Mouse (Mus musculus) midbrain, embryonic 11.5 days (tissue): ENCODE data around the gene Hist1h1d. TPM values are rescaled to one million over a fixed set of nuclear protein-coding genes. Genes with fewer than 3 reads are reported as not detected.
"Not testable (repeated sequence)": the region's sequence is repeated elsewhere in the genome, so short reads cannot be mapped to it uniquely, and the experiment has no call there.

Experiments used
- ATAC-seq: fragments of 200-750 bp; cut with Nextera tagmentation; 2 replicates; pipeline ENCODE4 v1.8.0; 2017; ENCODE audit warnings: moderate TSS enrichment, moderate library complexity; ENCODE audit not compliant: low FRiP score
- DNase-seq: peaks from one replicate; pipeline ENCODE4 v3.0.0; 2015; ENCODE audit warnings: low spot score; ENCODE audit errors: missing footprints
- H3K27ac ChIP-seq: fragments of 300-500 bp; sonication (generic); 2 replicates; pipeline ENCODE4 v1.5.1; 2014; ENCODE audit warnings: low read depth, low read length
- H3K27me3 ChIP-seq: fragments of 300-500 bp; sonication (generic); 2 replicates; pipeline ENCODE4 v1.6.1; 2014; ENCODE audit warnings: mild to moderate bottlenecking, low read length, moderate library complexity, mixed read lengths; ENCODE audit not compliant: control insufficient read depth, insufficient read depth
- H3K36me3 ChIP-seq: fragments of 300-500 bp; sonication (generic); 2 replicates; pipeline ENCODE4 v1.6.1; 2014; ENCODE audit warnings: mild to moderate bottlenecking, low read length, moderate library complexity, mixed read lengths; ENCODE audit not compliant: control insufficient read depth, insufficient read depth
- H3K4me1 ChIP-seq: fragments of 300-500 bp; sonication (generic); 2 replicates; pipeline ENCODE4 v1.6.1; 2014; ENCODE audit warnings: low read length; ENCODE audit not compliant: control insufficient read depth, insufficient read depth
- H3K4me2 ChIP-seq: fragments of 300-500 bp; sonication (generic); 2 replicates; pipeline ENCODE4 v1.6.1; 2014; ENCODE audit warnings: mild to moderate bottlenecking, moderate library complexity
- H3K4me3 ChIP-seq: fragments of 300-500 bp; sonication (generic); 2 replicates; pipeline ENCODE4 v1.5.1; 2014; ENCODE audit warnings: low read depth, low read length
- H3K9ac ChIP-seq: fragments of 300-500 bp; sonication (generic); 2 replicates; pipeline ENCODE4 v1.6.1; 2014; ENCODE audit warnings: low read length
- H3K9me3 ChIP-seq: fragments of 300-500 bp; sonication (generic); 2 replicates; pipeline ENCODE4 v1.6.1; 2016; ENCODE audit warnings: low read length; ENCODE audit not compliant: control insufficient read depth
- WGBS: fragments of 180-500 bp; shearing (Covaris S2); extraction: QIAGEN DNeasy Blood & Tissue Kit; methylation state at CpG from one replicate; pipeline ENCODE4 v1.1.7; 2014; 5-methylcytosine and 5-hydroxymethylcytosine counted together
- polyA plus RNA-seq: library from polyadenylated mRNA; unstranded; fragments of >200 nt; fragmentation: Nextera tagmentation; extraction: Ambion mirVana; gene quantifications from 2 replicates; pipeline ENCODE4 v1.2.1, GENCODE M21; 2014

Gene Hist1h1d
- polyA plus RNA-seq, 1 experiment from 2014 or later, result 0.61 TPM

- not testable (repeated sequence) for H3K9ac ChIP-seq, H3K9me3 ChIP-seq, H3K4me1 ChIP-seq, H3K27ac ChIP-seq, H3K36me3 ChIP-seq, ATAC-seq, H3K4me3 ChIP-seq, DNase-seq, H3K27me3 ChIP-seq, H3K4me2 ChIP-seq
- WGBS, result 91% methylated on average over 7 of the region's 7 CpGs
These were observed 38.8 kb downstream of the Hist1h1d start for GRCm38 (mm10) chr13:23591886-23592285.

- Histone ChIP-seq H3K27me3 (no peaks in the 10 kb centered on the region), H3K9ac (no peak overlapping the region), H3K4me3 (no peak overlapping the region), H3K9me3 (no peaks in the 10 kb centered on the region; the same call in 1 of the 2 replicates), H3K36me3 (no peaks in the 10 kb centered on the region), H3K27ac (no peak overlapping the region), H3K4me2 (no peak overlapping the region), H3K4me1 (no peaks in the 10 kb centered on the region)
- WGBS, result 89% methylated on average over 7 of the region's 7 CpGs
- DNase-seq, result no peak
- ATAC-seq, result no peak
These were observed 39.6 kb downstream of the Hist1h1d start for GRCm38 (mm10) chr13:23592614-23593013.

GRCm38 (mm10) chr13:23593051-23593770 lies 40.1 kb downstream of the Hist1h1d start:
- H3K4me3 ChIP-seq, result no peak overlapping the region
- no peak for DNase-seq
- no peak overlapping the region for H3K27ac ChIP-seq
- H3K27me3 ChIP-seq, result no peaks in the 10 kb centered on the region
- no peak for ATAC-seq
- H3K4me1 ChIP-seq, result no peaks in the 10 kb centered on the region
- H3K9ac ChIP-seq, result no peak overlapping the region
- 87% methylated on average over 5 of the region's 5 CpGs for WGBS
- H3K9me3 ChIP-seq, result no peaks in the 10 kb centered on the region; the same call in 1 of the 2 replicates
- no peak overlapping the region for H3K4me2 ChIP-seq
- H3K36me3 ChIP-seq, result no peaks in the 10 kb centered on the region

- Histone ChIP-seq H3K4me3 (no peak overlapping the region), H3K4me1 (no peaks in the 10 kb centered on the region), H3K36me3 (no peaks in the 10 kb centered on the region), H3K9ac (no peak overlapping the region), H3K27ac (no peak overlapping the region), H3K27me3 (no peaks in the 10 kb centered on the region), H3K4me2 (no peak overlapping the region), H3K9me3 (no peaks in the 10 kb centered on the region; the same call in 1 of the 2 replicates)
- no peak for DNase-seq
- no peak for ATAC-seq
- 88% methylated on average over 2 of the region's 2 CpGs for WGBS
These were observed 42.1 kb downstream of the Hist1h1d start for GRCm38 (mm10) chr13:23595185-23595584.

DNA sequence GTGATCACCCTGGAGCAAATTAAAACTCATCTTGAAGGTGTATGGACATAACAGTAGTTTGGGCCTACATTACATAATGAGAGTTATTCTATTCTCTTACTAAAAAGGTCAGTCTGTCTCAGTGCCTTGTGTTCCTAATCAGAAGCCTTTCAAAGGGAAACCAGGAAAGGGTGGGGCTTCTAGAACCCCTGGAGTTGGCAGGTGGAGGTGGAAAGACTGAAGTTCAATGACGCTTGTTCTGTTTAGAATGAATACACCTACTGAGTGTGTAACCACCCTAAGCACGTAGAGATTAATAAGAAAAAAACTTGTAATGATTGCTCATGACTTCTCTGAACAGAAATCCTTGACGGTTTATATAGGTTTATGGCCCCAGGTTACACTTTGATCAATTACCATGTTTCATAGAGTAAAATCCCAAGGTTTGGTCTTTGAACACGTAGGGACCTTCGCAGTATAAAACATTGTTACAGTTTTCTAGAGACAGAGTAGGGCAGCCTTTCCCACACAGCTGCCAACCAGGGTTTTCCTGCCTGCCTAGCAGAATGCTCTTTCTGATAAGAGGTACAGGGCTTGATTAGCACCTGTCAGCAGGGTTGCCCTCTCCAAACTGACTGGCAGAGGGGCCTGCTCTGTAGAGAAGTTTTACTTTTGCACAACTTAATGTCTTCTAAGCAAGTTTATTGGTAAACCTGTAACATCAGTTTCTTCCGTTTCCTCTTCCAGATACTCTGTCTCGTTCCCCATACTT lies 42.7 kb downstream of the Hist1h1d start:
- Histone ChIP-seq H3K4me2 (no peak overlapping the region), H3K27me3 (no peaks in the 10 kb centered on the region), H3K36me3 (no peaks in the 10 kb centered on the region), H3K9me3 (no peaks in the 10 kb centered on the region; the same call in 1 of the 2 replicates), H3K4me1 (no peaks in the 10 kb centered on the region), H3K4me3 (no peak overlapping the region), H3K27ac (no peak overlapping the region), H3K9ac (no peak overlapping the region)
- DNase-seq (no peak), ATAC-seq (no peak)
- 88% methylated on average over 7 of the region's 7 CpGs for WGBS

- no peaks in the 10 kb centered on the region for H3K9me3 ChIP-seq
- no peaks in the 10 kb centered on the region for H3K4me1 ChIP-seq
- ATAC-seq (0 out of 2 replicates have a peak, but pooled peaks have one; percentile 35), DNase-seq (peak; percentile 95)
- H3K4me3 ChIP-seq, result no peak overlapping the region
- no peak overlapping the region for H3K27ac ChIP-seq
- H3K4me2 ChIP-seq, result no peak overlapping the region
- H3K9ac ChIP-seq, result no peak overlapping the region
- no peaks in the 10 kb centered on the region for H3K36me3 ChIP-seq
- H3K27me3 ChIP-seq, result no peaks in the 10 kb centered on the region
- WGBS, result 8% methylated on average over 9 of the region's 9 CpGs
These were observed 44.9 kb downstream of the Hist1h1d start for GRCm38 (mm10) chr13:23597957-23598356.

DNA sequence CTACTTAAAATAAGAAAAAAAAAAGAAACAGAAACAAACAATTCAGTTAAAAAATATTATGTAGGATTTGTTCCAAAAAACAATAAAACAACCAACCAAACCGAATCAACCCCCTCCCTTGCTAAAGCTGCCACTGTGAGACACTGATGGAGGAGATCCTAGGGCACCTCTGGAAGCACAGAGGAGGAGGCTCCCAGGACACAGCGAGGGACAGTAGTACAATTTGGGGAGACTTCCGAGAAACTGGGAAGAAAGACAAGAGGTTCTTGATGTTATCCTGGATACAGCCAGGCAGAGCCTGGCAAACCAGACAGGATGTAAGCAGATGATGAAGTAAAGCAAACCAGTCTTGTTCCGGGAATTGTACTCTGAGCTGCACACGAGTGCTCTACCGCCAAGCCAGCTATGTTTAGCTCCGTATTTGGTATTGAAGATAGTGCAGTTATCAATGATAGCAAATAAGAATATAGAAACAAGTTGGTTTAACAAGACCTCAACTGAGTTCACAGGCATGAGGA lies 50.2 kb downstream of the Hist1h1d start:
- no peaks in the 10 kb centered on the region for H3K27me3 ChIP-seq
- H3K4me1 ChIP-seq, result no peaks in the 10 kb centered on the region
- H3K4me2 ChIP-seq, result no peak overlapping the region
- no peak overlapping the region for H3K4me3 ChIP-seq
- no peak overlapping the region for H3K27ac ChIP-seq
- no peaks in the 10 kb centered on the region for H3K36me3 ChIP-seq
- H3K9me3 ChIP-seq, result no peaks in the 10 kb centered on the region
- no peak overlapping the region for H3K9ac ChIP-seq
- DNase-seq, result no peak
- 82% methylated on average over 7 of the region's 7 CpGs for WGBS
- no peak for ATAC-seq

GRCm38 (mm10) chr13:23604452-23604851 lies 51.4 kb downstream of the Hist1h1d start:
- H3K27ac ChIP-seq, result no peak overlapping the region
- H3K4me1 ChIP-seq, result no peaks in the 10 kb centered on the region
- no peaks in the 10 kb centered on the region for H3K27me3 ChIP-seq
- 93% methylated on average over 3 of the region's 3 CpGs for WGBS
- DNase-seq (no peak), ATAC-seq (no peak)
- no peaks in the 10 kb centered on the region for H3K9me3 ChIP-seq
- no peak overlapping the region for H3K9ac ChIP-seq
- H3K36me3 ChIP-seq, result no peaks in the 10 kb centered on the region
- no peak overlapping the region for H3K4me2 ChIP-seq
- H3K4me3 ChIP-seq, result no peak overlapping the region

GRCm38 (mm10) chr13:23605052-23605451 lies 52.0 kb downstream of the Hist1h1d start:
- Histone ChIP-seq H3K27ac (no peak overlapping the region), H3K9ac (no peak overlapping the region), H3K4me2 (no peak overlapping the region), H3K27me3 (no peaks in the 10 kb centered on the region), H3K36me3 (no peaks in the 10 kb centered on the region), H3K4me3 (no peak overlapping the region), H3K9me3 (no peaks in the 10 kb centered on the region), H3K4me1 (no peaks in the 10 kb centered on the region)
- WGBS, result 95% methylated on average over 3 of the region's 3 CpGs
- ATAC-seq, result no peak
- no peak for DNase-seq
